Mouse (Mus musculus) forebrain, embryonic 14.5 days (tissue): Measurements from ENCODE around the gene Lrrc8c. TPM values are rescaled to one million over a fixed set of nuclear protein-coding genes. Genes with fewer than 3 reads are reported as not detected.

Experiments
- ATAC-seq: fragments of 200-750 bp; cut with Nextera tagmentation; 2 replicates; pipeline ENCODE4 v1.8.0; 2017; ENCODE audit warnings: mild to moderate bottlenecking, moderate library complexity
- DNase-seq: peaks from one replicate; pipeline ENCODE4 v3.0.0-alpha.2; 2015; ENCODE audit warnings: low spot score
- H3K27ac ChIP-seq: fragments of 300-500 bp; sonication (generic); 2 replicates; pipeline ENCODE4 v1.5.1; 2014; ENCODE audit warnings: low read depth, mild to moderate bottlenecking, control low read depth, low read length, moderate library complexity
- H3K27me3 ChIP-seq: fragments of 300-500 bp; sonication (generic); replicated peaks from 2 replicates; pipeline ENCODE4 v1.6.1; 2014; ENCODE audit warnings: low read length, control low read depth, mixed read lengths; ENCODE audit not compliant: control insufficient read depth, insufficient read depth
- H3K36me3 ChIP-seq: fragments of 300-500 bp; sonication (generic); 2 replicates; pipeline ENCODE4 v1.6.1; 2014; ENCODE audit warnings: low read length, control low read depth; ENCODE audit not compliant: control insufficient read depth, insufficient read depth
- H3K4me1 ChIP-seq: fragments of 300-500 bp; sonication (generic); 2 replicates; pipeline ENCODE4 v1.6.1; 2014; ENCODE audit warnings: antibody characterized with exemption, low read length, control low read depth; ENCODE audit not compliant: control insufficient read depth, insufficient read depth
- H3K4me2 ChIP-seq: fragments of 300-500 bp; sonication (generic); 2 replicates; pipeline ENCODE4 v1.6.1; 2014; ENCODE audit warnings: mild to moderate bottlenecking, control low read depth, low read length
- H3K4me3 ChIP-seq: fragments of 300-500 bp; sonication (generic); 2 replicates; pipeline ENCODE4 v1.5.1; 2014; ENCODE audit warnings: low read depth, low read length, control low read depth
- H3K9ac ChIP-seq: fragments of 300-500 bp; sonication (generic); 2 replicates; pipeline ENCODE4 v1.6.1; 2014; ENCODE audit warnings: mild to moderate bottlenecking, low read length, control low read depth, moderate library complexity
- H3K9me3 ChIP-seq: fragments of 300-500 bp; sonication (generic); replicated peaks from 2 replicates; pipeline ENCODE4 v1.6.1; 2016; ENCODE audit warnings: low read length, control low read depth, mixed read lengths; ENCODE audit not compliant: control insufficient read depth
- WGBS: fragments of 180-500 bp; shearing (Covaris S2); extraction: QIAGEN DNeasy Blood & Tissue Kit; methylation state at CpG from one replicate; pipeline ENCODE4 v1.1.7; 2014; 5-methylcytosine and 5-hydroxymethylcytosine counted together
- polyA plus RNA-seq: library from polyadenylated mRNA; unstranded; fragments of >200 nt; fragmentation: Nextera tagmentation; extraction: Ambion mirVana; gene quantifications from 2 replicates; pipeline ENCODE4 v1.2.1, GENCODE M21; 2014

Gene Lrrc8c
- polyA plus RNA-seq, 1 experiment from 2014 or later, result 8.6 TPM

DNA sequence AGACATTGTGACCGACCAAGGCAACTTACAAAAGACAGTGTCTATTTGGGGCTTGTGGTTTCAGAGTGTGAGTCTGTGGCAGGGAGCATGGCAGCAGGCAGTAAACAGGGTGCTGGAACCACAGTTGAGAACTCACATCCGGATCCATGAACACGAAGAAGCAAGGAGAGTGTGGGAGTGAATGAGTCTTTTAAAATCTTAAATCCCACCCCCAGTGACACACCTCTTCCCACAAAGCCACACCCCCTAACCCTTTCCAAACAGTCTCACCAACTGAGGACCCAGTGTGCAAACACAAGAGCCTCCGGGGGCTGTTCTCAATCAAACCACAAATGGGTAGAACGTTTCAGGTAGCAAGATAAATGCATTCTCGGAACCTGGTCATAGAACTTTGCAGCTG, 37.1 kb downstream of the Lrrc8c start:
- WGBS, result 91% methylated on average over 6 of the region's 6 CpGs

DNA sequence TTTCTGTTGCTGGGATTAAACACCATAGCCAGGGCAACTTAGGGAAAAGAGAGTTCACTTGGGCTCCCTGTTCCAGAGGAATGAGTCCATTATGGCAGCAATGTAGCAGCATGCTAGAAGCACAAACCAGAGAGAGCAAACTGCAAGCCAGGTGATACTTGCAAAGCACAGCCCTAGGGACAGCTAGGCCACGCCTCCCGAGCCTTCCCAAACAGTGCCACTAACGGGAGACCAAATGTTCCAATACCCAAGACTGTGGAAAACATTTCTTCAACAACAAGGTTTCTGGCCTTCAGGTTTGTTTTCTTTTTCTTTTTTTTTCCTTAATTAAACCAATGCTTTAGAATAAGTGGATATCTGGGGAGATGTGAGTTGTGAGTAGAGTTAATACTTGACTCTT, 38.2 kb downstream of the Lrrc8c start:
- DNase-seq (no peak), ATAC-seq (no peak; the same call in 1 of the 2 replicates)
- no peaks in the 10 kb centered on the region for H3K4me1 ChIP-seq

More for the DNA sequence above, 37.1 kb downstream of the Lrrc8c start:
- Histone ChIP-seq H3K36me3 (no peaks in the 10 kb centered on the region), H3K4me1 (no peaks in the 10 kb centered on the region), H3K4me3 (no peak overlapping the region), H3K27me3 (no peaks in the 10 kb centered on the region), H3K4me2 (no peak overlapping the region), H3K27ac (no peak overlapping the region), H3K9me3 (no peaks in the 10 kb centered on the region), H3K9ac (no peak overlapping the region)
- ATAC-seq (no peak), DNase-seq (no peak)

GRCm38 (mm10) chr5:105557777-105558240, 38.6 kb downstream of the Lrrc8c start:
- peak; percentile 68 for DNase-seq

More for the DNA sequence above, 38.2 kb downstream of the Lrrc8c start:
- Histone ChIP-seq H3K36me3 (no peaks in the 10 kb centered on the region), H3K27ac (no peak overlapping the region), H3K27me3 (no peaks in the 10 kb centered on the region), H3K9me3 (no peaks in the 10 kb centered on the region), H3K4me2 (no peak overlapping the region), H3K4me3 (no peak overlapping the region), H3K9ac (no peak overlapping the region)
- WGBS, result 91% methylated on average over 3 of the region's 3 CpGs

GRCm38 (mm10) chr5:105558517-105558916, 39.3 kb downstream of the Lrrc8c start:
- 90% methylated on average over 4 of the region's 4 CpGs for WGBS
- H3K4me3 ChIP-seq, result no peak overlapping the region
- ATAC-seq (no peak), DNase-seq (no peak)
- H3K9ac ChIP-seq, result no peak overlapping the region
- H3K4me1 ChIP-seq, result no peaks in the 10 kb centered on the region
- no peak overlapping the region for H3K4me2 ChIP-seq
- no peaks in the 10 kb centered on the region for H3K9me3 ChIP-seq
- H3K36me3 ChIP-seq, result no peaks in the 10 kb centered on the region
- no peak overlapping the region for H3K27ac ChIP-seq
- H3K27me3 ChIP-seq, result no peaks in the 10 kb centered on the region

More at GRCm38 (mm10) chr5:105557777-105558240, 38.6 kb downstream of the Lrrc8c start:
- Histone ChIP-seq H3K9ac (no peak overlapping the region), H3K27ac (no peak overlapping the region), H3K36me3 (no peaks in the 10 kb centered on the region), H3K4me2 (no peak overlapping the region), H3K4me1 (no peaks in the 10 kb centered on the region), H3K27me3 (no peaks in the 10 kb centered on the region), H3K9me3 (no peaks in the 10 kb centered on the region), H3K4me3 (no peak overlapping the region)
- ATAC-seq, result peak; percentile 66
- WGBS, result 43% methylated on average over 4 of the region's 4 CpGs

- Histone ChIP-seq H3K4me3 (no peak overlapping the region), H3K27me3 (no peaks in the 10 kb centered on the region), H3K9ac (no peak overlapping the region), H3K9me3 (no peaks in the 10 kb centered on the region), H3K4me1 (peaks cover 3% of the 10 kb centered on the region; the same call in 1 of the 2 replicates), H3K36me3 (no peaks in the 10 kb centered on the region), H3K27ac (no peak overlapping the region), H3K4me2 (no peak overlapping the region)
- no peak for ATAC-seq
- no peak for DNase-seq
These were observed 42.7 kb downstream of the Lrrc8c start for GRCm38 (mm10) chr5:105561926-105562325.

- no peak for ATAC-seq
These were observed 45.6 kb downstream of the Lrrc8c start for GRCm38 (mm10) chr5:105564761-105565160.

GRCm38 (mm10) chr5:105565824-105566223, 46.6 kb downstream of the Lrrc8c start:
- Histone ChIP-seq H3K27ac (no peak overlapping the region), H3K9ac (no peak overlapping the region), H3K4me2 (no peak overlapping the region), H3K4me1 (peaks cover 5% of the 10 kb centered on the region; the same call in 1 of the 2 replicates), H3K36me3 (no peaks in the 10 kb centered on the region), H3K4me3 (no peak overlapping the region), H3K9me3 (no peaks in the 10 kb centered on the region), H3K27me3 (no peaks in the 10 kb centered on the region)
- ATAC-seq (no peak), DNase-seq (no peak)
- 87% methylated on average over 4 of the region's 4 CpGs for WGBS

More at GRCm38 (mm10) chr5:105564761-105565160, 45.6 kb downstream of the Lrrc8c start:
- no peaks in the 10 kb centered on the region for H3K27me3 ChIP-seq
- H3K4me1 ChIP-seq, result peaks cover 5% of the 10 kb centered on the region; the same call in 1 of the 2 replicates
- H3K9me3 ChIP-seq, result no peaks in the 10 kb centered on the region
- DNase-seq, result no peak
- H3K4me2 ChIP-seq, result no peak overlapping the region
- 91% methylated on average over 4 of the region's 4 CpGs for WGBS
- H3K27ac ChIP-seq, result no peak overlapping the region
- no peak overlapping the region for H3K4me3 ChIP-seq
- H3K36me3 ChIP-seq, result no peaks in the 10 kb centered on the region
- no peak overlapping the region for H3K9ac ChIP-seq

DNA sequence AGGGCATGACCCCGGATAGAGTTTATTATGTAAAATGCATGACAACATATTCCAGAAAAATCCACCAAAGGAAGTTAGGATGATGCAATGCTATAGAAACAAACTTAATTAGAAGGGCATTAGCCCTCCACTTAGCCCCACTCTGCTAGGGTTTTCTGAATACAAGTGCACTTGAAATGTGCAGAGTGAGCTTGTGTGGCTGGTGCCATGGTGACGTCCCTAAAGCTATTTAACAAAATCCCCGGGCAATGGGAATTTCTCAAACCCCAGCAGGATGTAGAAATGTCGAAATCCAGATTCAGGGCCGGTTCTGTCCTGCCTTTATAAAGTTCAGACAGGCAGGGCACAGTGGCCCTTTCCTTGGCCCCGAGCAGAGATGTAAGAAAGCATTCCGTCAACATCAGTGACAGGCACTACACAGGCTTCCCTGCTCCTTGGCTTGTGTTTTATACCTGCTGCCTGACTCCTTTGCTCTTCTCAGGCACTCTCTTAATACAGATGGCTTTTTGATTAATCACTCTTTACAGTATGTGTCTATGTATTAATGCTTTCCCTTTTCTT, 47.7 kb downstream of the Lrrc8c start:
- ATAC-seq (peak; percentile 70), DNase-seq (peak; percentile 58)
- Histone ChIP-seq H3K9me3 (no peaks in the 10 kb centered on the region), H3K36me3 (no peaks in the 10 kb centered on the region), H3K4me3 (no peak overlapping the region), H3K4me1 (peaks cover 5% of the 10 kb centered on the region; the same call in 1 of the 2 replicates), H3K27me3 (no peaks in the 10 kb centered on the region), H3K4me2 (no peak overlapping the region), H3K27ac (no peak overlapping the region), H3K9ac (no peak overlapping the region)
- WGBS, result 34% methylated on average over 7 of the region's 7 CpGs

- Histone ChIP-seq H3K27me3 (no peaks in the 10 kb centered on the region), H3K4me3 (no peak overlapping the region), H3K4me1 (peaks cover 5% of the 10 kb centered on the region; the same call in 1 of the 2 replicates), H3K27ac (no peak overlapping the region), H3K4me2 (no peak overlapping the region), H3K36me3 (no peaks in the 10 kb centered on the region), H3K9me3 (no peaks in the 10 kb centered on the region), H3K9ac (no peak overlapping the region)
- DNase-seq (no peak), ATAC-seq (no peak)
- WGBS, result 91% methylated on average over 6 of the region's 6 CpGs
These were observed 49.0 kb downstream of the Lrrc8c start for GRCm38 (mm10) chr5:105568043-105568747.
